Mouse (Mus musculus): Measurements from ENCODE around the gene Zfp207.
A peak's percentile ranks its signal among the peaks of the same experiment; 100 is the strongest.
"Not testable (repeated sequence)": the region's sequence is repeated elsewhere in the genome, so short reads cannot be mapped to it uniquely, and the experiment has no call there.

Gene Zfp207

DNA sequence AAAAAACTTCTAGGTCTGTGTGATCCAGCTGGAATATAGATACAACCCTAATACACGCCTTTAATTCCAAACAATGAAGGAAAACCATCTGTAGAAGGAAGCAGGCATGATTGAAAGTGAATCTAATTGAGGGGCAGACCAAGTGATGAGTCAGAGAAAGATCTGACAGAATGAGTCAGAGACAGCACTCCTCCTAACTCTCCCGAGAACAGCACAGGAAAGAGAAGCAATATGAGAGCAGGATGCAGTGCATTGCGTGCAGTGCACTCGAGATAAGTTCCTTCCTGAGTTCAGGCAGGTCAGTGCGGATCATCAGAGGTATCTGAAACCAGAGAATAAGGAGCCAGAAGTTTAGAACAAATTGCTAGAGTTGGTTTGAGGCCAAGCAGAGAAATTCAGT is 34.0 kb downstream of the Zfp207 start:
- DNase-seq = no peak

GRCm38 (mm10) chr11:80419743-80420142 is 36.7 kb downstream of the Zfp207 start:
- DNase-seq = no peak

- DNase-seq = no peak
Observed at GRCm38 (mm10) chr11:80420202-80420984, 37.3 kb downstream of the Zfp207 start.

DNA sequence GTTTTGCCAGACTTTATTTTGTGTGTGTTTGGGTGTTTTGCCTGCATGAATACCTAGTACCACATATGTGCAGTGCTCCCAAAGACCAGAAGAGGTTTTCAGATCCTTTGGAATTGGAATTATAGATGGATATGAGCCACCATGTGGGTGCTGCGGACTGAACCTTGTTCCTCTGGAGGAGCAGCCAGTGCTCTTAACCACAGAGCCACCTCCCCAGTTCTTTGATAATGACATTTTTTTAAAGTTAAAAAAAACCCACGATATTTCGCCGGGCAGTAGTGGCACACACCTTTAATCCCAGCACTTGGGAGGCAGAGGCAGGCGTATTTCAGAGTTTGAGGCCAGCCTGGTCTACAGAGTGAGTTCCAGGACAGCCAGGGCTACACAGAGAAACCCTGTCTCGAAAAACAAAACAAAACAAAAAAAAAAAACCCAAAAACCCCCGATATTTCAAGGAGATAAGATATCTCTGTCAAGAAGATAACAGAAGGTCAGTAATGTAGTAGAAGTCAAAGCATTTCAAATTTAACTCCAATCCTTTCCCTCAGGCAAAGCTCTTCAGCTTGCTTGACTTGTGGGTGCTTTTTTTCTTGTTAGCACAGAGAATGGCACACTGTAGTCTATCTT is 38.5 kb downstream of the Zfp207 start:
- DNase-seq = no peak

- DNase-seq = no peak
Observed at GRCm38 (mm10) chr11:80424691-80425090, 41.6 kb downstream of the Zfp207 start.

DNA sequence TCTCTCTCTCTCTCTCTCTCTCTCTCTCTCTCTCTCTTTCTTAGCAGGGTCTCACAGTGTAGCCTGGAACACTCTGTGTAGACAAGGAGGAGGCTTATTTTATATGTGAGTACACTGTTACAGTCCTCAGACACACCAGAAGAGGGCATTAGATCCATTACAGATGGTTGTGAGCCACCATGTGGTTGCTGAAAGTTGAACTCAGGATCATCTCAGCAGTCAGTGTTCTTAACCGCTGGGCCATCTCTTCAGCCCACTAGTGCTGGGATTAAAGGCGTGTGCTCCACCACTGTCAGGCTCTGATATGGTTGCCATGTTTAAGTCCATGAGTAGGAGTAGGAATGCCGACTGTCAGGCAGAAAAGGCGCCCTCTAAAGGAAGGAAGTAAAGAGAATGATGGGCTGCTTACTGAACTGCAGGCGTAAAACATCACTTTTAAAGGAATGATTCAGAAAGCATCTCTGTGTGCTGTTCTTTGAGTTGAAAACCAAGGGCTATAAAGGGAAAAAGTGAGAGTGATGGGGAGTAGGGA is 42.2 kb downstream of the Zfp207 start:
- no peak for DNase-seq

- DNase-seq = not testable (repeated sequence)
Observed at GRCm38 (mm10) chr11:80426029-80426813, 43.1 kb downstream of the Zfp207 start.

DNA sequence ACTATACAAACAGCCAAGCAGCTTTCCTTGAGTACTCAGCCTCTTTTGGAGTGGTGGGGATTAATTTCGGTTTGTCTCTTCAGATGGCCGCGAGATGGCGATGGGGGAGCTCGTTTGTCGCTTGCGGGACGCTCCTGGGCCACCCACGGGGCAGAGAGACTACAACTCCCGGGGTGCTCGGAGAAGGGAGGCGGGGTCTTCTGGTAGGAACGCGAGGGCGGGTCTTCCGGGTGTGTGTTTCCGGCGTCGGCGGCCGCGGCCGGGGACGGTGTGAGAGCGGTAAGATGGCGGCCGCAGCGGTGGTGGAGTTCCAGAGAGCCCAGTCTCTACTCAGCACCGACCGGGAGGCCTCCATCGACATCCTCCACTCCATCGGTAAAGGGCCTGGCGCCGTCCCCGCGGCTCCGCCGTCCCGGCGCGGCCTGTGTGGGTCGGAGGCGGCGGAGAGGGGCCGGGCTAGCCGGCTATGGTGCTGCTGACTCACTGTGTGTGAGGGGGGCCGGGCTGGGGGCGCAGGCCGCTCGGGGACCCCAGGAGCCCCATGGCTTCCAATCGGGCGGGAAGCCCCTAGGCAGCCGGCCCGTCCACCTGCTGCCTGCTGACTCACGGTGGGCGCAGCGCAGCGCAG is 45.4 kb downstream of the Zfp207 start, which contains the start of gene Psmd11:
Psmd11 (plus strand) TSS at position 235 of the 628 bp plus-strand sequence.
- DNase-seq = peak; percentile 94

GRCm38 (mm10) chr11:80429009-80429475 is 46.0 kb downstream of the Zfp207 start:
- peak; percentile 27 for DNase-seq

DNA sequence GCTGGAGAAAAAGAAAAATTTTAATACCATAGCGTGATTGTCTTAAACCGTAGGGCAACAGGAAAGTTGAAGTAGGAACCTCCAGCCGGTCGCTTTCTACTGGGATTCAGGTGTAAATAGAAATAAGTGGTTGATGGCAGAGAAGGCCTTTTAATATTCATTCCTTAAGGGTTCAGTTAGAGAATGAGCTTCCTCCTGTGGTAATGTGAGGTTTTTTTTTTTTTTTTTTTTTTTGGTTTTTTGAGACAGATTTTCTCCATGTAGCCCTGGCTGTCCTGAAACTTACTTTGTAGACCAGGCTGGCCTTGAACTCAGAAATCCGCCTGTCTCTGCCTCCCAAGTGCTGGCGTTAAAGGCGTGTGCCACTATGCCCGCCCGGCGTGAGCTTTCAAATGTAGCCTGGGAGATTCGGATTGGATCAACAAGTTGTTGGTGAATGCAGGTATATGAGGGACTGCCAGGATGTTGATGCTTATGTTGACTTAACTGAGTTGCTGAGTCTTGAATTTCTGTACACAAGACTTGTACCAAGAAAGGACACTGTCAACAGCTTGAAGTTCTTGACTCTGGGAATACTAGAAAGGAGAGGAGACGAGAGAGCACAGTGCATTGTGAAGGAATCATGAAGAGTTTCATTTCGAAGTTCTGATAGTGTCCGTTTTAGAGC is 46.6 kb downstream of the Zfp207 start:
- no peak for DNase-seq

- DNase-seq = peak; percentile 16
Observed at GRCm38 (mm10) chr11:80430366-80430910, 47.4 kb downstream of the Zfp207 start.

DNA sequence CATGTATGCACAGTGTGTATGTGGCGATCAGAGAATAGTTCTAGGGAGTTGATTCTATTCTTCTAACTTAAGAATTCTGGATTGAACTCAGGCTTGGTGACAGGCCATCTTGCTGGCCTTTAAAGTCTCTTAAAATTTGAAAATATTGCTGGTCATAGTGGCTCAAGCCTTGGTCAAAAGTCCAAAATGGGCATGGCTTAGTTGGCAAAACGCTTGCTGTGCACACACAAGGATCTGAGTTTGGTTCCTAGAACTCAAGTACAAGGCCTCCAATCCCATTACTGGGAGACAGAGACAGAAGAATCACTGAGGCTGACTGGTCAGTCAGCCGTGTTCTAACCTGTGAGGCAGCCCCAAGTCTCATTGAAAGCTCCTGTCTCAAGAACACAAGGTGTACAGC is 63.8 kb downstream of the Zfp207 start:
- DNase-seq = no peak

DNA sequence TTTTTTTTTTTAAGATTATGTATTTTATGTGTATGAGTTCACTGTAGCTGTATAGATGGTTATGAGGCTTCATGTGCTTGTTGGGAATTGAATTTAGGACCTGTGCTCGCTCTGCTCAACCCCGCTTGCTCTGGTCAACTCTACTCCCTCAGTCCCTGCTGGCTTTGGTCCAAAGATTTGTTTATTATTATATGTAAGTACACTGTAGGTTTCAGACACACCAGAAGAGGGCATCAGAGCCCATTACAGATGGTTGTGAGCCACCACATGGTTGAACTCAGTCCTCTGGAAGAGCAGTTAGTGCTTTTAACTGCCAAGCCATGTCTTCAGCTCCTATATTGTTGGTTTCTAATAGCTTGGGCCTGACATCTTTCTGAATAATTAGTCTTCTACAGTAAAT is 66.8 kb downstream of the Zfp207 start:
- no peak for DNase-seq

DNA sequence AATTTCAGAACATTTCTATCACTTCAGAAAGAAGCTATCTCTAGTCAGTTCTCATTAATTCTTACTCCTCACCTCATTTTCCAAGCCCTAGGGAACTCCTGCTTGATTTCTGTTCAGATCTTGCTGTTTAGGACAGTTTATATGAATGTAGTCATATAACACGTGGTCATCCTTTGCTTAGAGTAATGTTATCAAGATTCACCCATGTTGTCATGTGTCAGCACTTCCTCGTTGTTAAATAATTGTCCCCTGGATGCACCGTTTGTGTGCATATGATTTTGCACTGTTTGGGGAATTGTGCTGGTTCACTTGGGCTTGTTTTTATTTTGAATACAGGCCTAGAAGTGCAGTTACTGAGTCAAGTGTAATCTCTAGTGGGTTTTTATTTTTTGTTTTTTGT is 69.2 kb downstream of the Zfp207 start:
- no peak for DNase-seq

DNA sequence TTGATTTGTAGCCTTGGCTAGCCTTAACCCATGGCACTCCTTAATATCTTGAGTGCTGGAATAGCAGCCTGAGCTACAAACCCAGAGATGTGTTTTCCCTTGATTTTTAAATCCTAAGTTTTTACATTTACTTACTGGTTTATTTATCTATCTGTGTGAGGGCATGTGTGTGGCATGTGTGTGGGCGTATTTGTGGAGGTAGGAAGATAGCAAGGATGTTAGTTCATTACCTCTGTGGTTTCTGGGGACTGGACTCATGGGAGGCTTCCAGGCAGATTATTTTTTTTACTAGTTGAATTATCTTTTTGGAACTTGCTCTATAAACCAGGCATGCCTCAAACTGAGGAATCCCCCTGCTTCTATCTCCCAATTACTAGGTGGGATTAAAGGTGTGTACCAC is 70.1 kb downstream of the Zfp207 start:
- DNase-seq = no peak

Measured in kidney, adult 11 months (tissue).